Mouse (Mus musculus): ENCODE data around the gene Tnfrsf8.
A peak's percentile ranks its signal among the peaks of the same experiment; 100 is the strongest.

Gene Tnfrsf8

DNA sequence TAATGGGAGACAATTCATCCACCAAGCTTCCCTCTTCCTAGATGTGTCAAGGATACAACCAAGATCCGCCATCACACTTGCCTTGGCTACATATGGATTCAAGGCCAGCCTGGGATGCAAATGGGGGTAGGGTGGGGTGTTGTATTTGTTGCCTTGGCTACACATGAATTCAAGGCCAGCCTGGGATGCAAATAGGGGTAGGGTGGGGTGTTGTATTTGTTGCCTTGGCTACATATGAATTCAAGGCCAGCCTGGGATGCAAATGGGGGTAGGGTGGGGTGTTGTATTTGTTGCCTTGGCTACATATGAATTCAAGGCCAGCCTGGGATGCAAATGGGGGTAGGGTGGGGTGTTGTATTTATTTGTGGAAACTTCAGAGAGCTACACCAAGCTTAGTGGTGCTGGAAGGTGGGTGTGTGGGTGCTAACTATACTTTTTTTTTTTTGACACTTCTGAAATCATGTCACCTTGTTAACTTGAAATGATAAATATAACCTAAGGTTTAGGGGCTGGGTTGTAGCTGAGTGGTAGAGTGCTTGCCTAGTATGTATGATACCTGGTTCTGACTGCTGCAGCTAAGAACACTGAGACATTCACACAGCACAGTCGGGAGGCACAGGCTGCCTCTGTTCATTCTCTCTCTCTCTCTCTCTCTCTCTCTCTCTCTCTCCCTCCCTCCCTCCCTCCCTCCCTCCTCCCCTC lies 9.2 kb downstream of the Tnfrsf8 start:
- DNase-seq = peak; percentile 3

DNA sequence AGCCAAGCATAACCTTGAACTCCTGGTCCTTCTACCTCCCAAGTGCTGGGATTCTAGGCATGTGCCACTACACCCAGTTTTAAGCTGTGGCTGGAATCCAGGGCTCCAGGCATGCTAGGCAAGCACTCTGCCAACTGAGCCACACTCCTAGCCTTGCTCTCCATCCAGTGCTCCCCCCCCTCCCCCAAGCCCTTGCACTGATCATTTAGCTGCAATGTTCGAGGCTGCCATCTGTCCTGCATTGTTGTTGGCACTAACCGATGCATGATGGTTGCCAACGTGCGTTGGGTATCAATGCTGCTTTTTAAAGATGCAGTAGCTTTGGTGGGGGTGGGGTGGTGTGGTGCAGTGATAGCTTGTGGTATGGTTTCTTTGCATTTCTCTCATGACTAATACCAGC lies 10.9 kb downstream of the Tnfrsf8 start:
- no peak for DNase-seq

GRCm38 (mm10) chr4:145302106-145302505 lies 12.9 kb downstream of the Tnfrsf8 start:
- DNase-seq = peak; percentile 49

DNA sequence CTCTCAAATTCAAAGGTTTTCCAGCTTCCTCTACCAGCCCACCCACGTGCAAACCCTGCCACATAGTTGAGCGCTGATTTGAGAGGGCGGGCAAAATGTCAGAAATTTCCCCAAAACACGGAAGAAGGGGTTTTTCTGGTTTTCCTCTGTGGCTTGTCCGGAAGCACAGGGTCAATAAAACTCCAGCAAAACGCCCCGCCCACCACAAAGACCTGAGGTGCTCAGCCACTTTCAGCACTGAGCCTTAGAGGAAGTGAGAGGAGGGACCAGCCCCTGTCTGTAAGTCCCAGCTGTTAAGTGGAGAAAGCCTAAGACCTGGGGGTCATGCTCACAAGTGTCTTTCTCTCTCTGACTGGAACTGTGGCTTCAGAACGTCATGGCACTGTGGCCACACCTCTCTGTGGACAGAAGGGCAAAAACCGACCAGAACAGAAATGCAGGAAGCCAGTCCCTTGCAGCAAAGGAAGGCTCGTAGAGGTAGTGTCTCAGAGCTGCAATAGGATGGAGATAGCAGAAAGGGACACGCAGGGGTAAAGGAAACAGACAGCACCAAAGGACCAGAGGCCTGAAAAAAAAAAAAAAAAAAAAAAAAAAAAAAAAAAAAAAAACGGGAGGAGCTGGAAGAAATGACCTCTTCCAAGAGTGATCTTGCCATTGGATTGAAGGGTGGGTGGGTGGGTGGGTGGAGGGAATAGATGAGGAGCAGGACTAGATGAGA lies 14.6 kb downstream of the Tnfrsf8 start:
- peak; percentile 63 for DNase-seq

DNA sequence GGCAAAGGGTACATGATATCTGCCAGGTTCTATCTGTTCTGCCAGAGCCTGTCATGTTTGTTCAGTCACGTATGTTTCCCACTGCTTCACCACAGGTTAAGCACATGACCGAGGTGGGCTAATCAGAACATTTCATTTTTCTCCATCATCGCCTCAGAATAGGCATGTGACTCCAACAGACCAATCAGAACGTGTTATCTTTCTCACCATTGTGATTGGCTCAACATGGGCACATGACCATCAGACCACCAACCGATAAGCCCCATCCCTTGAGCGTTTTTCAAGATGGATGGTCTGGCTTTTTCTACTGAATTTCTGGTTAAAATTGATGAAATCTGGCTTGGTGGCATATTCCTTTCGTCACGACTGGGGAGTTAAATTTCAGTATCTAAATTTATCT lies 15.6 kb downstream of the Tnfrsf8 start:
- DNase-seq = no peak

DNA sequence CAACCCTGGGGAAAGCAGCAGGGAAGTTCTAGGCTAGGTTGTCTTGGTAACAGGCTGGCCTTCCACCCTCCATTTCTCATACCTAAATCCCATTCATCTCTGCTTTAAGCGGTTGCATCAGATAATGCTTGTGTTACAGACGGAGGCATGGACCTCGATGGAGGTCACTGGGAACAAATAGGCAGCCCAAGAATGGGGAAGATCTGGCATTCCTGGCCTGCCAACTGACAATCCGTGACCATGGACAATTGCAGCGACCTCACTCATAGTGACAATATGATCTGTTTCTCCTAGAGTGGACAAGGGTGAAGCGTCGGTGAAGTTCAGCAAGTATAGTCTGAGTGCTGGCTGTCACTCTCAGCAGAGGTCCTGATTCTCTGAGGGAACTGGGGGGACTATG lies 16.1 kb downstream of the Tnfrsf8 start:
- no peak for DNase-seq

- peak; percentile 91 for DNase-seq
Observed at GRCm38 (mm10) chr4:145295589-145296300, 19.2 kb downstream of the Tnfrsf8 start.

DNA sequence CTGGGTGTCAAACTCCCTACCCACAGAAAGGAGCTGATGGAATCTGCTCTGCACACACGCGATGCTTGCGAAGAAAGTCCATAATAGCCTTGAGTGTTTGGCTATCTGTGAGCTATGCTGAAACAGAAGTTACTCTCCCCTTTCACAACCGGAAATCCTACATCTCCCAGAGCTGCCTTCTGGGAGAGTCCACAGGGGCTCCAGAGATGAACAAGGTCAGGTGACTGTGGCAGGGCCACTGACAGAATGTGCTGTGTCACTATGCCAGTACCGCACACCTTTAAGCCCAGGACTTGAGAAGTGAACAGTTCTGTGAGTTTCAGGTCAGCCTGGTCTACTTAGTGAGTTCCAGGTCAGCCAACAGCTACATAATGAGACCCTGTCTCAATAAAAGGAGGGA lies 20.4 kb downstream of the Tnfrsf8 start:
- no peak for DNase-seq

- peak; percentile 78 for DNase-seq
Observed at GRCm38 (mm10) chr4:145286369-145287120, 28.4 kb downstream of the Tnfrsf8 start.

GRCm38 (mm10) chr4:145284675-145285074 lies 30.3 kb downstream of the Tnfrsf8 start:
- DNase-seq = no peak

GRCm38 (mm10) chr4:145283441-145283840 lies 31.5 kb downstream of the Tnfrsf8 start:
- no peak for DNase-seq

DNA sequence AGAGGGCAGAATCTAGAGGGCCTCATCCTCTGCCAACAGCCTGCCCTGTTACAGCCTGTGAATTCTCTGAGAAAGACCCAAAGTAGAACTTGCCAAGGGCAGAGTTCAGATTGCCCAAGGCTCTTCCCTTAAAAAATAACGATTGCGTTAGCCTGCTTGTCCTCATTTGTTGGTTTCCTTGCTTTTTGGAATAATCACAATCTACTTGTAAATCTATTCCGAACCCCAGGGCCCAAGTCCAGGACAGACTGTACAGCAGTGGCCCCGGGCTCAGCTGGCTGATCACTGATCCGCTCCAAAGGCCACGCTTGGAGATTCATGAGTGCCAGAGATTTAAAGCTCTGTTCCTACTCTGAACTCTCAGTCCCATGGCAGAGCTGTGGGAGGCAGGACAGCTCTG lies 34.0 kb downstream of the Tnfrsf8 start:
- no peak for DNase-seq

- no peak for DNase-seq
Observed at GRCm38 (mm10) chr4:145278724-145279370, 36.1 kb downstream of the Tnfrsf8 start.

GRCm38 (mm10) chr4:145278231-145278630 lies 36.7 kb downstream of the Tnfrsf8 start:
- DNase-seq = no peak

DNA sequence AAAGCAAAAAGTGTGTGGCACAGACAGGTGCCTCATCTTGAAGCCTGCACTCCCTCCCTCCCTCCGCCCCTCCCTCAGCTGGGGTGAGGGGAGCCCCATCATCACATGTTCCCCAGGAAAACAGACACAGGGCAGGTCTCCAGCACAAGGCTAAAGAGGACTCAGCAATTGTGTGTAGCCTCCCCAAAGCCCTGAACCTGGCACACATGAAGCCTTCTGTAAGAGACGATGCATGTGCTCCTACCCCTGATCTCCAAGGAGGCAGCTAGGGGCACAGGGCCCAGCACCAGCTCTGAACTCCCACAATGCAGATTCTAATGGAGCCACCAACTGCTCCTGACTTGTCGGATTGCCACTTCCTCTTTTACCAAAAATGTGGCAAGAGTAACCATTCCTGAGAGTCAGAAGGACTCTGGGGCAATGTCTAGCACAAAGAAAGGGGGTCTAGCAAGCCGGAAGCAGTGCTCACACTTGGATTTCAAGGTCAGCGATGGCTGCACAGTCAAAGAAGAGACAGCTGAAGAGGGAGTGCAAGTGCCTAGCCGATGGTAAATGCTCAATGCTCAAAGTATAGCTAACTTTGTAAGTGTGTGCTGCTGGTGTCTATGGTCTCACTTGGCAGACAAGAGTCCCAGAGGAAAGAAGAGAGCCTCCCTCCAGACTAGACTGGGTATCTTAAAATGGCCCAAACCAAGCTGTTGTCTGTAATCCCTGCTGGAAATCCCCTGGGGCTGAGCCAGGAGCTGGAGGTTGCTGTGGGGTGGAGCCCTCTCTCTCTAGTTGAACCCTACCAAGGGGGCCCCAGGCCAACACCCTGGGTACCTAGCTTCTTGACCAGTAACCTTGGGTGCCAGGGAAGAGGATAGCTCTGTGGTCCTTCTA lies 38.4 kb downstream of the Tnfrsf8 start:
- DNase-seq = peak; percentile 37

GRCm38 (mm10) chr4:145274887-145275286 lies 40.1 kb downstream of the Tnfrsf8 start:
- DNase-seq = no peak

- no peak for DNase-seq
Observed at GRCm38 (mm10) chr4:145273923-145274322, 41.0 kb downstream of the Tnfrsf8 start.

DNA sequence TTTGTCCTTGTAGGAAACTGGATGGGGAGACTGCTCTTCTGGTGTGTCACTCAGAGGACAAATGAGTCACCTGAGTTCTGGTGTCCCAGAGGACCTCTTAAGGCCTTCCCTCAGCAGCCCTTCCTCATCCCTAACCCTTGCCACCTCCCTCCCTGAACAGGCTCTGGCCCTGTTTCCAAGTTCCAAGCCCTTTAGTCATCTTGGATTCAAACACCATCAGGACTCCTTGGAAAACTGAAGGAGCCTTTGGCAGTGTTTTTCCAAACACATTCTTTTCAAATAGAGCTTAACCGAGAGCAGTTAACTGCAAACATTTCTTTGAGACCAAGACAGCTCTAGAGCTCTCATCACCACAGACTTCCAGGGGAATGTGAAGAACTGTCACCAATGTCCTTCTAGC lies 42.2 kb downstream of the Tnfrsf8 start:
- no peak for DNase-seq

- DNase-seq = no peak
Observed at GRCm38 (mm10) chr4:145271634-145272033, 43.3 kb downstream of the Tnfrsf8 start.

- no peak for DNase-seq
Observed at GRCm38 (mm10) chr4:145270136-145270535, 44.8 kb downstream of the Tnfrsf8 start.

GRCm38 (mm10) chr4:145267631-145268110 lies 47.3 kb downstream of the Tnfrsf8 start:
- DNase-seq = peak; percentile 32
